Mouse (Mus musculus): ENCODE data around the gene Fdps. TPM values are rescaled to one million over a fixed set of nuclear protein-coding genes. Genes with fewer than 3 reads are reported as not detected.
"Not testable (repeated sequence)": the region's sequence is repeated elsewhere in the genome, so short reads cannot be mapped to it uniquely, and the experiment has no call there.

The Fdps gene
- total and polyA plus RNA-seq, 3 experiments, result 208 to 632 (median 549) TPM

DNA sequence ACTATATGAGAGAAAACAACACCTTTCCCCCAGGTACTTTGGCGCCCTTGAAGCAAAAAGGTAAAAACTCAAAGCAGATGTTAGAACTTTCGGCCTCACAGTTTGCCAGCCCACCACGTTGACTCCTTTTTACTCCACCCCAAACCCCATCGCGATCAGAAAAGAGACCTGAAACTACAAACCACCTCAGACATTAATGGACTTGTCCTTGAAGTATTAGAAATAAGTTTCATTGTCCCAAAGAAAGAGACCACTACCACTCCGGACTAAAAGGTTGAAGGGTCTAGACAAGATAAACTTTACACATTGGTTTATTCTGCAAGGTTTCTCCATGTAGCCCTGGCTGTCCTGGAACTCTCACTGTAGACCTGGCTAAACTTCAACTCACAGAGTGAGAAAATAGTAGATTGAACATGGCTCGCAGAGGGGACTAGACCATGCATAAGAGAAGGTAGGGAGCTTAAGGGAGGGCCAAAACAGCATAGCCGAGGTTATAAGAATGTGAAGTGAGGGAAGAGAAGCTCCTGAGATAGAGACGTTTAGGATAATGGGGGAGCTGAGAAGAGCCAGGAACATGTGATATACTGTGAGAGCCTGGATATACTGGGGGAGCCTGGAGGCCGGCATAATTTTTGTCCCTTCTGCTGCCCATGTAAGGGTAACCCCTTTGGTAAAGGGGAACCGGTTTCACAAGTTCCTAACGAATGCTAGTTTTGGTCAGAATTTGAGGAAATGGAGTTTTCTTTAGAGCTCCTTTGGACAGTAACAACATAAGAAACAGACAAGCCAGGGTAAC is 934 bp upstream of the Fdps start:
- DNase-seq, result no peak

DNA sequence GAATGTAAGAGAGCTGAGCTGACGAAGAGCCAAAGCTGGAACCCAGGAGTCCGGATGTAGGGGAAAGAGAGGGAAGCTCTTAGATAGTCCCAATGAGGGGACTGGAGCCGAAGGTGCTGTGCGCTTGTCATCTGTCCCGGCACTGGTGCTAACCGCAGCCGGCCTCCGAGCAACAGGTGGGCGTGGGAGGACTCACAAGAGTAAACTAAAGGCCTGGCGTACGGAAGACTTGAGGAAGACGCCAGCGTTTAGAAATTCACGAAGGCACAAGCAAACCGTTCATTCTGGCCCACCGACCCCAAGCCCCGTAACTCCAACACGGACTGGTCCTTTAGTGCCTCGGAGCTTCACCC is 324 bp downstream of the Fdps start:
- no peak for DNase-seq

DNA sequence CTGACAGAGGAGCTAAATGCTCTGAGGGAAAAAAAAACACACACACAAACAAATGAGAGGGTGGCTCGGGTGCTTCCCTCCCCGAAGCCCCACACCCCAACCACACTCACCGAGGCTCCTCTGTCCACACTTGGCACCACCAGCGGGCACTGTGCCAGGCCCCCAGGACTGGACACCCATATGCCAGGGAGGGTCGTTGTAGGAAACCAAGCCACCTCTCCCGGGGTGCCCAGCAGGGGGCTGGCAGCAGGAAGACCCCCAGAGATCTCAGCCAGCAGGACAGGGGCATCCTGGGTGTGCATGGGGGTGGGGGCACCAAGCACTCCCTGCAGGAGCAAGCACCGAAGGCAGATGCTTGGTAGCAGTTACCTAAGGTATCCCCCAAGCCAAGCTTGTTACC is 948 bp downstream of the Fdps start, which contains the start of gene Gm43738:
TSS of gene Gm43738 (minus strand) at position 289 of the 400 bp plus-strand sequence.
- DNase-seq, result no peak

DNA sequence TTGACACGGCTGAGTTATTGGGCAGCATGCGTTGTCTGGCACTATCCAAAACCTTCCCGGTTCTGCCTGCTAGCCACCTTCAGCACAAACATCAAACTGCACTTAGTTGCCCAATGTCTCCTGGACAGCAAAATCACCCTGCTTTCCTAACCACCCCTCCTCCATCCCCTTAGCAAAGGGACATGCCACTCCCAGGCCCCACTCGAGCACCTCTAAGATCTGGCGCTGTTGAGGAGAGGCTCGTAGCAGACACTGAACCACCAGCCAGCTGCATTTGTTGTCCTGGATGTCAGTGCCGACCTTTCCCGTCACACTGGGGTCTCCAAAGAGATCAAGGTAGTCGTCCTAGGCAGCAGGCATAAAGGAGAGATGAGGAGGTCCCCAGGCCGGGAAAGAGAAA is 7.7 kb downstream of the Fdps start:
- peak; percentile 16 for DNase-seq

DNA sequence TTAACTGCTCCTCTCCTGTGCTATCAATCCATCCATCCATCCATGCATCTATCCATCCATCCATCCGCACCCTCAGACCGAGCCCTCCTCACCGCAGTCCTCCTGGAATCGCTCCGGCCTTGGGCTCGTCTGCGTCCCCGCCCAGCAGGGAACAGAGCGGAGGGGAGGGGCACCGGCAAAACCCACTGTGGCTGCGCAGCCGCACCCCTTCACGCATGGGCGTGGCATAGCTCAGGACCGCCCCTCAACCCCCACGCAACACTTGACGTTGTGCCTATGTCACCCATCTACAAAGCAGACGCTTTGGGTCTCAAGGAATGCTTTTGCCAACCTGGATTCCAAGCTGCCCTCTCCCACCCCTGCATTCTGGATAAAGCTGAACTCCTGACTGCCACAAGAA is 8.6 kb downstream of the Fdps start, which contains the start of gene Rusc1:
TSS of gene Rusc1 (minus strand) at position 137 of the 400 bp plus-strand sequence.
- DNase-seq, result peak; percentile 93

DNA sequence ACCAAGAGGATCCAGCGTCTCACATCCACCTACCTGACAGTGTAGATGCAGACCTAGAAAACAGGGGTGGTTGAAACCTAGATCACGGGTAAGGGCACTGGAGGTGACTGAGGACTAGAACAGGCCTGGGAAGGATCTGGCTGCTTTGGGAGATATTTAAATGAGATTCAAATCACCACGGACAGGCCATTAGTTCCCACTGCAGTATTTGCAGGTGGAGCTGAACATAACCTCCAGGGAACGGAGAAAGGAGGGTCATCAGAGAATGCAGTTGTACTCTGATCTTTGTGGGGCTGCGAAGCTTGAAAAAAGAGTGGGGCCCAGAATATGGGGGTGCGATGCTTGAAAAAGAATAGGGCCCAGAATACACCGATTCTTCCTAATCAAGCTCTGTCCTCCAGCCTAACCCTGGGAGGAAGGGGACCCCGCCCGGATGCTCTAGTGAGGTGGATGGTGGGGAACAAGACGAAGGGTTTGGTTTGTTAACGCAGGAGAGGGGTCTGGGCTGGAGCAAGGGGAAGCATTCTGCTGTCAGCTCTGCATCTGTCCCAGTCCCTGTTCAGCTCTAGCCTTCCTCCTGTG is 9.2 kb downstream of the Fdps start:
- DNase-seq, result no peak

DNA sequence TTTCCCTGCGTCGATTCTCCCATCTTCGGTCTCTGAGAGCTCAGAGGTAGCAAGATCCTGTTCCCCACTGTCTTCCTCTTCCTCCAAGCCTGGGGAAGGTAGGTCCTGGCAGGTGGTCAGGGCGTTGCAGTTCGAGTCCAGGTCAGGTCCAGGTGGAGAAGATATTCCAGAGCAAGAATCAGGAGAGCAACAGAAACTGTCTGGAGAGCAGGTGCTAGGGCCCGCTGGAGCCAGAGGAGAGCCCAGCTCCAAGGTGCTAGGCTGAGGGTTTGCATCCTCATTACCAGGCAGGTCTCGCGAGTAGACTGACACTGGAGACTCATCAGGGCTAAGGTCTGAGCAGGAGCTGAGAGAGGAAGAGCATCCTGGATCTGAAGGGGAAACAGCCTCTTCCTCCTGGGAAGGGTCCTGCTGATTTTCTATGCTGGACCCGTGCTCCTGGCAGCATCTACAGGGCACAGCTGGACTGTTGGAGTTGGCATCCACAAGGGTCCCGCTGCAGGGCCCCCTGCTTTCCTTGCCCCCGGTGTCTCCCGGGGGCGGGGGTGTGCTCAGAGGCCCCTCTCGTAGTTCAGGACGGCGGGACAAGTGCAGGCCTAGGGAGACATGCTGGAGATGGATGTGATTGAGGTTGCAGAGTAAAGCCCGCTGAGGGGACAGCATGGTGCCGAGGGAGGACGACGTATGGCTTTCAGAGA is 9.8 kb downstream of the Fdps start:
- DNase-seq, result peak; percentile 14

DNA sequence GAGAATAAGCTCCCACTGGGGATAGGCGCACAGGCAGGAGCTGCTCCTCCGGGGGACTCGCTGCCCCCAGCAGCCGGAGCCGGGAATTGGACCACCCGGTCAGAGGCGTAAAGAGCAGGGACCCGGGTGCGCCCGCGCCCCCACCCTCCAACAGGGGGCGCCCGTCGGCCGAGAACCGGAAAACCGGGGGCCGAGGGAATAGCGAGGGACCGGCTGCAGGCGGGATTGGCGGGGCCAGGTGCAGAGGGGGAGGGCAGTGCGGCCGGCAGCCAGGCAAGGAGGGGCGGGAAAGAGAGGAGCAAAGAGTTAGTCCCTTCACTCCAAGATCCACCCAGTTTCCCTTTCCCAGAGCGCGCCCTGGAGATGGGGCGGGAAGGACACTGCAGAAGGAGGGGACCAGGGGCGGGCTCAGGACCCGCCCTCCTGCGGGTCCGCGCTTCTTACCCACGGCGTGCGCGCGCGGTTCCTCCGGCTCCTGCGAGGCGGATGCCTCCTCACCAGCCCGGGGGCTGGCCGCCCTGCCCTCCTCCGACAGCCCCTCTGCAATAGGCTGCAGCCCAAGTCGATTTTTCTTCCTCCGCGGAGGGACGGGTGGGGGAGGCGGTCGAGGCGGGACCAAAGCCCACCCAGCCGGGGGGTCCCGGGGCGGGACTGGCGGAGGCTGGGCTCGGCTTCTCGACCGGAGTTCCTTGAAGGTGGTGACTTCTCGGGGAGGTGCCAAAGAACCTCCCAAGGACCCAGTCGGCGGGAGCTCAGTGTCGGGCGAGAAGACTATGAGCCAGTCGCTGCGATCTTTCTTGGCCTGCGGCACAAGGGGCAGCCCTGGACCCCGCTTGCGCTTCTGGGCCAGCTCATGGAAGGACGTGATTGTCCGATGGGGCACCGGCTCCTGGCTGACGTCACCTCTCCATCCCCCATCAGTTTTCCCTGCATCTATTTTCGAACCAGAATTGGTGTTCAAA is 10.8 kb downstream of the Fdps start:
- peak; percentile 91 for DNase-seq

DNA sequence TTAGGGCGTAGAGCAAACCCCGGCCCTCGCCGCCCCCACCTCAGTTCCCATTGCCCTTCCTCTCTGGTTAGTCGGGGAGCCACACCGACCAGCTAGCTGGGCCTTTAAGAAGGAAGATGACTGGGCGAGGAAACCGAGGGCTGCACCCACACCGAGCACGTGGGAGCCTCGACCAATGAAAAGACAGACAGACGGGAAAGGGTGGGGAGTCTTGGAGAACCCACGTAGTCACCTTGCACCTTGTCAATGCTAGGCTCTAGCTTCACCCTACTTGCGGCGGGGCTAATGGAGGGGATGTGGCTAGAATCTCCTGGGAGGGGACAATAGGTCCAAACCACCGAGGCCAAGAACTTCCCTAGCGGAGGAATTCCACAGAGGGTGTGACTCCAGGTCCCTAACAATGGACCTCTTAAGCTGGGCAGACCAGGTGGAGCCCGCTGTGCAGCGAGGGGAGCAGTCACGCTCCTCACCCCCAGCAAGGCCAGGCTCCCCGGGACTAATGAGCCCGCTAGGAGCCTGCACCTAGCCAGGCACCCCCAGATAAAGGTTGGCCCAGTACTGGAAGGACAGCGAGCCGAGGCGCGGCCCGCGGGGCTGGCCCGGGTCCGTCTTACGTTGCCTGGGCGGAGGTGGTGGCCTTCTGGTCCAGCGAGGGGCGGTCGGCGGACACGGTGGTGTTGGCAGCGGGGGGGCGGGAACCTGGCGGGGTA is 11.7 kb downstream of the Fdps start:
- DNase-seq, result peak; percentile 94

DNA sequence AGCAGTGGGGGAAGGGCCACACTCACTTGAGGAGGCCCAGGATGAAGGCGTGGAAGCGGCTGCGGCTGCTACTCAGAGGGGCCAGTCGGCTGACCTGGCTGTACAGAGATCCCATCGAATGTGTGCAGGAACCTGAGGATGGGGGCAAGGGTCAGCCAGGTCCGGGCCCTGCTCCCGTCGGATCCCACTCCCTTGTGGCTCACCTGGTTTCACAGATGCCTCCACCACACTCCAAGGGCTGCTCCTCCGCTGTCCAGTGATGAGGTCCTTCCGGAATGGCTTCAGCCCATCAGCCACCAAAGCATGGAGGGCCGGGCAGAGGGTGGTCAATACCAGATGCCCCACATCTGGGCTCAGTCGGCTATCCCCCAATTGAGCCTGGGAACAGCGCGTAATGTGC is 12.8 kb downstream of the Fdps start:
- peak; percentile 17 for DNase-seq

DNA sequence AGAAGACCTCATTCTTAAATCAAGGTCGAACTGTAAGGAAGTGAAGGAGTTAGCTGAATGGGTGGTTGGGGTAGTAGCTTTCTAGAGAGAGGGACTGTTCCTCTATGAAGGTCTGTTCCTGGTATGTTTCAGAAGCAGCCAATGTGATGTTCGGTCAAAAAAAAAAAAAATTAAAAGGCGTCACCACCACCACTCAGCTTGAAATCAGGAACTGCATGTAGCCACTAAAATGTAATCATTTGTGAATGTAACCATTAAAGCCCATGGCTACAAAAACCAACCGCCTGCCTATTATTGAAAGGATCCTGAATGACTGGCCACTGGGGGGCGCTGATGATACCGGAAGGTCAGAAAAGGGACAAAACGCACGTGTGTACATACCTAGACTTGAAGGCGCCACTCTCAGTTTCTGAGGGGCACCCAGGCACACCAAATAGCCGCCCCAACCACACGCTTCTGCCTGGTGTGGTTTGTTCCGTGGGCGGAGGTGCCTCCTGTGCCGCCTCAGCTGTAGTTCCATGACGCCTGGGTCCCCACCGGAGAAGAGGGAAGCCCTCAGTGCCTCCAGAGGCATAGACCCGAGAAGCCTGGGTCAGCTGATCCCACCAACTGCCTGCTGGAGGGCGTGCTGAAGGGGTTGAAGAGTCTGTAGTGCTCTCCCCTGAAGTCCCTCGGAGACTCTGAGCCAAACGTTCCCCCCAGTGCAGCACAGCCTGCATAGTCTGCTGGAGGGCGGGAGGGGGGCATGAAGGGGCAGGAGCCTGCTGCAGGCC is 14.2 kb downstream of the Fdps start:
- DNase-seq, result peak; percentile 72

DNA sequence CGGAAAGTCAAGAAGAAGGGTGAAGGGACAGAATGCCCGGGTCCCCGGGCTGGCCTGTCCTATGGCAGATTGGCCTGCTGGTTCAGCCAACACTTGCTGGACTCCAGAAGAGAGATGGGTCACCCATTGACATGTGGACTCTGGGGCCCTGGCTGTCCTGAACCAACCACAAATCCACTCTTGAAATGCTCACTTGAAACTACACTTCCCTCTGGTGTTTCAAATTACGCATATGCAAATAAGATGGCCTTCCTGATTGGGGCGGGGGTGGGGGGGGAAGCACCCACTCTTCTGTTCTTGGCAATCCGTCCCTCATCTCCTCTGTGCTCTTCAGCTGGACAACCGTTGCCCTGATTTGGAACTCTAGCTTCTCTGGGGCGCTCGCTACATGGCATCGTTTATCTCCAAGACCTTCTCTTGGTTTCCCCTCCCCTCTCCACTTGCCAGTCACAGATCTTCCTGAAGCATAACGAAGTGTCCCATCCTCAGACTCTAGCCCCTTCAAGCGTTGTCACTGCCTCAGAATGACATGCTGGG is 17.0 kb downstream of the Fdps start:
- DNase-seq, result no peak

DNA sequence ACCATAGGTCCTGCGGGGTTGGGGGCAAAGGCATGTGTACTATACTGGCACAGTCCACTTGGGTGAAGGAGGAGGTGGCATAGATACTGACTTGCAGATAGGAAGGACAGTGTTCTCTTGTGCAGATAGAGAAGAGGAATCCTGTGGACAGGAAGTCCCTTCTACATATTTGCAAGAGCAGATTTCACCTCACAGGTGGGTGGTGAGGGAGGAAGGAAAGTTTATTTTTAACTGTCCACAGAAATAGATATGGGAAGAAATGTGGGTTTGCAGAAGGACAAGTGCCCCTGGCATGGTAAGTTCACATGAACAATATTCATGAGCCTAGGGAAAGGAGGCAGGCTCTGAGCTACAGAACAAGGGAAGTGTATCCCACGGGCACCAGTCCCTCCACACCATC is 17.6 kb downstream of the Fdps start:
- no peak for DNase-seq

DNA sequence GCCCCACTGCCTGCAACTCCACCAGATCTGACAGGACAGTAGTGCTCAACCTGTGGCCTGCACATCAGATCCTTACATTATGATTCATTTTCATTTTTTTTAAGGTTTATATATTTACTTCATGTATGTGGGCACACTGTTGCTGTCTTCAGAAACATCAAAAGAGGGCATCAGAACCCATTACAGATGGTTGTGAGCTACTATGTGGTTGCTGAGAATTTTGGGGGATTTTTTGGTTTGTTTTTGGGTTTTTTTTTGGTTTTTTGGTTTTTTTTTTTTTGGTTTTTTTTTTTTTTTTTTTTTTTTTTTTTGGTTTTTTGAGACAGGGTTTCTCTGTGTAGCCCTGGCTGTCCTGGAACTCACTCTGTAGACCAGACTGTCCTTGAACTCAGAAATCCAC is 19.5 kb downstream of the Fdps start:
- not testable (repeated sequence) for DNase-seq

DNA sequence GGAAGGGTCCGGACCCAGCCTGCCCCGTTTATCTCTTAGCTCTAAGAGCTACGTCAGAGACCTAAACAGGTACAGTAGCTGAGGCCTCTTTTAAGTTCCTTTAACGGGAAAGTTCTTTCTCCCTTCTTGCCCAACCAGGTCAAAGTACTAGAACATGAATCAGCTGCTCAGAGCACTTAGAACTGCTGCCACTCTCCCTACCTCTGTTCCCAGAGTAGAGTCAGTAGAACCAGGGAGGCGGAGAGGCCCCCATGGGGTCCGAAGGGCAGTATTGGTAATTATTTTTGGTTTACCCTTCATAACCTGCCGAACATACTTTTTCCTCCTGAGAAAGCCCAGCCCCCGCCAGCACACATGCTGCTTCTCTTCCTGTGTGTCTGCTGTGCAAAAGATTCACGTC is 24.4 kb downstream of the Fdps start:
- no peak for DNase-seq

DNA sequence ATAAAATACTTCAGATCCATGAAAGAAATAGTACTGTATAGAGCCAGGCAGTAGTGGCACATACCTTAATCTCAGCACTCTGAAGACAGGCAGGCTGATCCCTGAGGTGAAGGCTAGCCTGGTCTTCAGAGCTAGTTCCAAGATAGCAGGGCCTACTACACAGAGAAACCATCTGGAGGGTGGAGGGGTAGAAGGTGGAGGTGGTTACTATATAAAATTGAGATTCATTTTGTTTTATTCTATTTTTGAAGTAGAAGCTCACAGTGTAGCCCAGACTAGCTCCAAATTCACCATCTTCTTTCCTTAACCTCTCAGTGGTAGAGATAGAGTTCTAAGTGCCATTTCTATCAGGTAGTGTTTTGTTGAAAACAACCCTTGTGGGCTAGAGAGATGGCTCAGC is 34.5 kb downstream of the Fdps start:
- no peak for DNase-seq

DNA sequence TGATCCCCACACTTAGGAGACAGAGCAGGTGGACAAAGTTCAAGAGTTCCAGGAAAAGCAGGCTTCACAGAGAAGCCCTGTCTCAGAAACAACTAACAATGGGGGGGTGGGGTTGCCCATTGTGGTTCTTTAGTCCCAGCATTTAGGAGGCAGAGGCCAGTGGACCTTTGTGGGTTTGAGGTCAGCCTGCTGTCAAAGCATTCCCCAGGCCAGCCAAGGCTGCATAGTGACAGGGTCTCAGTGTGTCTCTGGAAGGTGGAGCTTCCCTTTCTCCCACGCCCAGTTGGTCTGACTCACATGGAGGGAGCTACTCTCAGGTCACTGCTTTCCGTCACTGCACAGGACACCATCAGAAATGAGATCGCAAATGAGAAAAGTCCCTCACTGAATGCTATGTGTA is 40.1 kb downstream of the Fdps start:
- DNase-seq, result peak; percentile 10

DNA sequence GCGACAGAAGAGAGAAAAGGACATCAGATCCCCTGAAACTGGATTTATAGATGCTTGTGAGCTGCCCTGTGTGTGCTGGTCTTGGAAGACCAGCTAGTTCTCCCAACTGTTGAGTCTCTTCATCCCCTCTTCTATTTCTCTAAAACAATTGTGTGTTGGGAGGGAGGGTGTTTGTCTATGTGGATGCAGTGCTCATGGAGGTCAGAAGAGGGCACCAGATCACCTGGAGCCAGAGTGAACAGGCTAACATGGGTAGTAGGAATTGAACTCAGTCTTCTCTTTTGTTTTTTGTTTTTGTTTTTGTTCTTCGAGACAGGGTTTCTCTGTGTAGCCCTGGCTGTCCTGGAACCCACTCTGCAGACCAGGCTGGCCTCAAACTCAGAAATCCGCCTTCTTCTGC is 43.0 kb downstream of the Fdps start:
- DNase-seq, result peak; percentile 10

DNA sequence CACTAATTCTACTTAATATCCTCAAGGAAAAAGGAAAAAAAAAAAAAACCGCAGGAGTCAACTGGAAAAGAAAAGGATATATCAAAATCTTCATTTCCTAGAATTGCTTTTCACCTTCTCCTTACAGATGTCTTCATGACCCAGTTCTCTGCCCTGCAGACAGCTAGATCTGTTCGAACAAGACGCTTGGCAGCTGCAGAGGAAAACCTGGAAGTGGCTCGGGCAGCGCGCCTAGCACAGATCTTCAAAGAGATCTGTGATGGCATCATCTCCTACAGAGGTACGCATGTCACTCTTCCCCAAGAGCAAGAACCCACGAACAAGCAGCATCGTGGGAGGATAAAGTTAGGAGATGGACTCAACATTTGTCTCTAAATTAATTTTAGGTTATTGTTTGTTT is 43.4 kb downstream of the Fdps start:
- DNase-seq, result no peak

Data from adrenal gland, adult 2 months (tissue).